Mouse (Mus musculus) layer of hippocampus, postnatal 25 days (tissue): Measurements from ENCODE around the gene Rrn3. TPM values are rescaled to one million over a fixed set of nuclear protein-coding genes. Genes with fewer than 3 reads are reported as not detected.
"Not testable (repeated sequence)": the region's sequence is repeated elsewhere in the genome, so short reads cannot be mapped to it uniquely, and the experiment has no call there.

Experiments used
- DNase-seq, 2 experiments: peaks; one replicate each; pipeline ENCODE4 v3.0.0; 2022; ENCODE audit warnings: mixed read lengths in 2 of 2, low spot score in 1 of 2; ENCODE audit errors: extremely low spot score in 1 of 2
- total RNA-seq, 2 experiments: library from RNA; stranded (reverse); gene quantifications; 2 replicates each; pipeline ENCODE4 v1.2.3; 2021

The Rrn3 gene
- total RNA-seq: 10 to 100 TPM; 47.0 to 49.1 TPM

DNA sequence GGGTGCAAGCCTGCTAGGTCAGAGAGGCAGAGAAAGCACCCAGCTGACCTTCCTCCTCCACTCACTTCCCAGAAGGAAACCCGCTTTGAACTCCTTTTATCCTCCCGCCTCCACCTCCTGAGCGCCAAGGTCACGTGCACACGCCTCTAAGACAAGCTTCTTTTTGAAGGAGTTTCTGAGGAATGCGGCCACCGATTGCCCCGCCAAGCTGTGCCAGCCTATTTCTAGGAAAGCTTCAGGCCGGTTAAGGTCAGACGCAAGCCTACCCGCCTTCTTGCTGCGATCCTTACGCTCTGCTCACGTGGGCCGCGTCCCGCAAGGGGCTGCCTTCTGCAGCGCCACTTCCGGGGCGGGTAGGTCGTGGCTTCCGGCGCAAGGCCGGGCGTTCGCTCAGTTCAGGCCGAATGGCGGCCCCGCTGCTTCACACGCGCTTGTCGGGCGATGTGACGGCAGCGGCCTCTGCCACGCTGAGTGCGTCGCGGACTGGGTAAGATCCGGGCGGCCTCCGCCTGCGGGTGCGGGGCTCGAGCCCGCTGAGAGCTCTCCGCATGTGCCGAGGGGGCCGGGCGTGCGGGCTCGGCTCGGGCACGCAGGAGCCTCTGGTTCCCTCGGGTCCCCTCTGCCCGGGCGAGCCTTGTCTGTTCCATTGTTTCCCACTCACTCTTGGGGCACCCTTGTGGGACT lies at the start of gene Rrn3:
TSS of gene Rrn3 (plus strand) at position 356 of the 684 bp plus-strand sequence.
- peak; percentile 80 to 86 for DNase-seq

DNA sequence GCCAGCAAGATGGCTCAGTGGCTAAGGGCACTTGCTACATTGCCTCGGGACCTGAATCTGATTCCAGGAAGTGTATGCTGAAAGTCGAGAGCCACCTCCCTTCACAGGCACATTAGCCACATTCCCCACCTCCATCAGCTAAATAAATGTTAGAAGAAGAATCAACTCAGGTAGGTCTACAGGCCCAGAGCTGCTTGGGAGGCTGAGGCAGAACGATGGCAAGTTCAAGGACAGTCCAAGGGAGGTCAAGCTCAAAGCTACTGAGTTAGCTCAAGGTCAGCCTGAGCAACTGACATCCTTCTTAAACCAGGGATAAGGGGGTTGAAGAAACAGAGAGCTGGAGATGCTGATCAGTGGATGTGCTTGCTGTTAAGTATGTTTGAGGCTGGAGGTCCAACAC lies 47.7 kb upstream of the Rrn3 start:
- no peak for DNase-seq

DNA sequence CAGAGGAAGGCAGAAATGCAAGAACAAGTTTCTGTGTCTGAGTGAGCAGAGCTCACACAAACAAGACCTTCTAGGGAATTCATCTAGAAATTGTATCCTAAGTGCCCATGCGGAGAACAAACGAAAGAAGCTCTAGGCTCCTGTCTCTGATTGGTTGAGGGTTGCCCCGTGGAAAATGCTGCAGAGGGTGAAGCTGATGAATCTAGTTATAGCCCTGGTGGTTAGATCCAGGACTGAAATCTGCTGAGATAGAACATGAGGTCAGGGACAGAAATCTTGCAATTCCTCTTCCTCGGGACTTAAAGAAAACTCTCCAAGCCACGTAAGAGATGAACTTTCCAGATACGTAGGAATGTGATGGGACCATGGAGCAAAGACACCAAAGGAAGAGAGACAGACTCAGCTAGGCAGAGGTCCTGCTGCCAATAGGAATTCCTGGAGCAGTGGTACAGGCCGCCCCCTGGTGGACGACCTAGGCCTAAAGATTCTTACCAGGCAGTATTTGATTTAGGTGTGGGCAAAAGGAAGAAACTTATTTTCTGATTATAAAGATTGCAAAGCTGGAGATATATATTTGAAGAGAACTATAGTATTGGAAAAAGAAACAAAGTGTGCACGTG lies 46.9 kb upstream of the Rrn3 start:
- peak; percentile 69 to 92 for DNase-seq

DNA sequence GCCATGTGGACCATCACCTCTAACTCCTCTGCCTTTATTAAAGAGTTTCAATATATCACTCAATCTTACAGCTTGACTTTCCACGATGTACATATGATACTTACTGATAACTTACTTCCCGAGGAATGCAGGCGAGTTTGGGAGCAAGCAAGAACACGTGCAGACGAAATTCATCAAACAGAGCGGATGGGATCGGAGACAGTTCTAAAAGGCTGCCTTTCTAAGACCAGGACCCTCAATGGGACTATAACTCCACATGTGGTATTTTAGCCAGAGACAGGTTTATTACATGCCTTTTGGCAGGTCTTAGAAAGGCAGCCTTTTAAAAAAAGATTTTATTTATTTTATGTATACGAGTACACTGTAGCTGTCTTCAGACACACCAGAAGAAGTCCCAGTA lies 44.5 kb upstream of the Rrn3 start:
- no peak for DNase-seq

DNA sequence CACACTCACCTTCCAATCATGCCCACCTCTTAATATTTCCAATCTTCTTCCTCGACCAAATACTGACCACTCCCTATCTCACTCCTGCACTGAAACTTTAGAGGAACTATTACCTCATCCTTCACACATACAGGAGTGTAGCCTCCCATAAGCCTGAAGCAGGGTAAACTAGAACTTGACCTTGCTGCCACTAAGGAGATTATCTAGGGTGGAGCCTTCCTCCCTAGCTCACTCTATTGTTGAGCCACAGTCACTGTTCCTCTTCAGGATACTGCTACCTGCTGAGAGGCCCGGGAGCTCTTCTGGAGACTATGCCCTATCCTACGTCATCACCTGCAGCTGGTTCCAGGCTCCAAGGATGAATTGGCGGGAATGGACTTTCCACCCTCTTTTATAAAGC lies 41.5 kb upstream of the Rrn3 start:
- not testable (repeated sequence) for DNase-seq

DNA sequence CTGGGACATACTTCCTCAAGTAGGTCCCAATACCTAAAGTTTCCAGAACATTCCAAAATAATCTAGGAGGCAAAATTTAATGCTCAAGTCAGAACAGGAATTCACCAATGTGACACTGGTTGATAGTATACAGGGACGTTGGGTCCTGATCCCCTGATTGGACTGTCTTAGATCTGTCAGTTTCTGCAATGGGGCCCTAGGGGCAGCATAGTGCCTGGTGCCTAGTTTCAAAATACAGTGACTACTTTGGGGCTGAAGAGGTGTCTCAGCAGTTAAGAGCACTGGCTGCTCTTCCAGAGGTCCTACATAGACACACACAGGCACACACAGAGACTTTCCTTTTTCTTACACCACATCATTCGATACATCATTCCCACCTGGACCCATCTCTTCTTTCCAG lies 39.7 kb upstream of the Rrn3 start:
- no peak for DNase-seq

DNA sequence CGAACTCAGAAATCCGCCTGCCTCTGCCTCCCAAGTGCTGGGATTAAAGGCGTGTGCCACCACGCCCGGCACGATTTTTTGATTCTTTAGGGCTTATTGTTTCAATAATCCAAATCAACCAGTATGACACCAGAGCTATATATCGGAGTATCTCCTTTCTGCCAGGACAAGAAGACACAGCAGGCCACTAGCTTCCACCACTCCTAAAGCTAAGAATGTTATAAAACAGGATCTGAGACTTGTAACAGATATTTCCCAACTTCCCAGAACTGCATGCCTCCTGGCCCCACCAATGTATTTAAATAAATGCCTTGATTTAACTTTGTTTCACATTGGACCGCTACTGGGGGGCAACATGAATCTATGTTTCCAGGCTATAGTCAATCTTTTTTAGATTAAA lies 32.8 kb upstream of the Rrn3 start:
- DNase-seq: no peak

DNA sequence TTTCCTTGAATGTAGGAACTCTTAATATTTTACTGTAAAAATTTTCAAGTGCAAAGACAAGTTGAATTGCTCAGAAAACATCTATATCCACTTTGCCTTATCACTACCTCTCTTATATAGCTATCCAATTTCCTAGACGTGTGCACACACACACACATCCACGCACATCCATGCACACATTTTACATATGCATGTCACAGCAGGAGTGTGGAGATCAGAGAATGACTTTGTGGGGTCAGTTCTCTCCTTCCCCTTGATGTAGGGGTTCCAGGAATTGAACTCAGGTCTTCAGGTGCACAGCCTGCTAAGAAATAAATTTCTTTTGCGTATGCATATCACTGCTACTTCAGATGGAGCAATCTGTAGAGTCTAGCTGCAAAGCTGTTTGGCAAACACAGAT lies 32.4 kb upstream of the Rrn3 start:
- no peak for DNase-seq

DNA sequence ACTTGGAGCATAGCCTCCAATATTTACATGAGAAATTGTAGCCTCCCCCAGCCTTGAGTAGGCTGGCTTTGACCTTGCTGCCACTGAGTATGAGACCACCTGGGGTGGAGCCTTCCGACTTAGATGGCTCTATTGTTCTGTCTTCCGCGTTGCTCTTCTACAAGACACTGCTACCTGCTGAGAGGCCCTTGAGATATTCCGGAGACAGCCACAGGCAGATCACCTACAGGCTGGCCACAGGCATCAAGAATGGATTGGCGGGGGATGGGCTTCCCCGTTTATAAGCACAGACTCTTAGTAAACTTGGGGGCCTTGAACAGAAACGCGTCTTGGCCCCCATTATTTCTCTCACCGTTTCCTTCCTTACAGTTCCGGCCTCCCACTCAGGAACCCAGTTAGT lies 31.7 kb upstream of the Rrn3 start:
- DNase-seq: not testable (repeated sequence)

DNA sequence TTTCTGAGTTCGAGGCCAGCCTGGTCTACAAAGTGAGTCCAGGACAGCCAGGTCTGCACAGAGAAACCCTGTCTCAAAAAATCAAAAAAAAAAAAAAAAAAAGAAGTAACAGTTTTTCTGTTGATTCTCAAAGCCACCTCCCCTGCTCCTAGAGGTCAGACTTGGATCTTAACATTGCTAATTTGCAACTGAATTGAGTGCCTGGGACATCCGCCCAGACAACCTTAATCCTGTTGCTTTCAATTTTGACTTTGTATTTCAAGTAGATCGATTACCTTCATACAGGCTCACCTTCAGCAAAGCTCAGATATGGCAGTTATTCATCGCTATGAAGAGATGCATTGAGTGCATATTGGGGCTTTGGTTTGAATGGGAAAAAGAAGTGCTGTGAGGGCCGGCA lies 31.2 kb upstream of the Rrn3 start:
- no peak for DNase-seq

DNA sequence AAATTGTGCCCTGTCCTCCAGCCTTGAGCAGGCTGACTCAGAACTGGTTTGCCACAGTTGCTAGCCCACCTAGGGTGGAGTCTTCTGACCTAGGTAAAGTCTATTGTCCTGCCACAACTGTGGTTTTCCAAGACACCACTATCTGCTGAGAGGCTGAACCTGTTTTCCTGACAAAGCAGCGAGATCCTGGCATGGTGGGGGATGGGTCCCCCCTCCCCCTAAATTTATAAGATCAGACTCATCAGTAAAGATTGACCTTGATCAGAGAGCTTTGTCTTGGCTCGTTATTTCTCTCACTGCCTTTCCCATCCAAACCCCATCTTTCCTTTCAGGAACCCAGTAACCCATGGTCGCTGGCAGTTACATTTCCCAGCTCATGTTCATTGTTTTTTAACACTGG lies 30.5 kb upstream of the Rrn3 start:
- no peak for DNase-seq

DNA sequence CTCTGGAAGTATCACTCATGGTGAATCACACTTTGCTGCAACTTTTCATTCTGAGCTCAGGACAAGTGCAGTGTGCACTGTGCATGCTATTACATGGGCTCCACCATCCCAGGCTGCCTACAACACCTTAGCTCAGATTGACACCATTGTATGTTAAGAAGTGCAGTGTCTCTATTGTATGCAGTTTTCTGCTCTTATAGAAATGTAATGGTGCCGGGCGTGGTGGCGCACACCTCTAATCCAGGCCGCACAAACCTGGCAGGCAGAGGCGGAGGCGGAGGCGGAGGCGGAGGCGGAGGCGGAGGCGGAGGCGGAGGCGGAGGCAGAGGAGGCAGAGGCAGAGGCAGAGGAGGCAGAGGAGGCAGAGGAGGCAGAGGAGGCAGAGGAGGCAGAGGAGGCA lies 29.9 kb upstream of the Rrn3 start:
- DNase-seq: no peak

DNA sequence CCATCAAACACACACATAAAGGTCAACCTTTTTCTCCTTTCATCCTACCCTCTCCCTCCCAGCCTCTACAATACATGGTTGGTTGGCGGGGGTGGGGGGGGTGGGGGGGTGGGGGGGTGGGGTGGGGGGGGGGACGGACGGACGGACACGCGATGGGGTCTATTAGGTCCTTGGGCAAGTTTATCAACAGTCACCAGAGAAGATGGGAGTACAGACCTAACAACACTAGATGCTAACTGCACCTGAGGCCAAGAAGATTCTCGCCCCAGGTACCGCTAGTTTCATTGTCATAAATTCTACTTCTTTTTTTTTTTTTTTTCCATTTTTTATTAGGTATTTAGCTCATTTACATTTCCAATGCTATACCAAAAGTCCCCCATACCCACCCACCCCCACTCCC lies 26.5 kb upstream of the Rrn3 start:
- no peak for DNase-seq

DNA sequence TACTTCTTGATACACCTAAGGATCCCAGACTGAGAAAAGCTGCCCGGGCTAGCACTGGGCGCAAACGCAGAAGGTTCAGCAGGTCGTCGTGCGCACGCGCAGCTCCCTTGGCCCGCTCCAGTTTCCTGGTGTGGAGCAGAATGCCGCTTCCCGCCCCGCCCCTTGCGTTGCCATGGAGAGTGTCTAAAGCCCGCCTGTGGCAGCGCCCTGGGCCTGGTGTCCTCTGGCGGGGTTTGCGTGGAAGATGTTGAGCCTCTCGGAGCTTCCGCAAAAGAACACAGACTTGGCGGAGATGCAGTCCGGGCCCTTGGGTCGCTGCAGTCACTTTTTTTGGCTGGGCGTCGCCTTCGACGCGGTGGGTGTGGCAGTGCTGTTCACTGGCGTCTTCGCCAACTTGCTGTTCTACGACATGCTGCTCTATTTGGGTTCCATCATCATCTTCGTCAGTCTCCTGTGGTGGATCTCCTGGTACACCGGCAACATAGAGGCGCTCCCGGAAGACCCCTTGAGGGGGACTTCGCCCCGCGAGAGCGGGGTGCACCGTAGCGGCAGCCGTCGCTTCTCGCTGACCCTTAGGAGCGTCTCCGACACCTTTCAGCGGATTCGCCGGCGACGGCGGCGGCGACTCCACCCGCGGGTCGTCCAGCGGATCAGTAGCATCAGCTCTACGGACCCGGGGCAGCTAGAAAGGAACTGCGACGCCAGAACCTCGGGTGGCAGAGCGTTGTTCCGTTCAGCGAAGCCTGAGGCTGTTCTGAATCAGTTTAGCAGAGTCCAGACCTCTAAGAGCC lies 25.9 kb upstream of the Rrn3 start:
- DNase-seq: peak; percentile 85 to 90

DNA sequence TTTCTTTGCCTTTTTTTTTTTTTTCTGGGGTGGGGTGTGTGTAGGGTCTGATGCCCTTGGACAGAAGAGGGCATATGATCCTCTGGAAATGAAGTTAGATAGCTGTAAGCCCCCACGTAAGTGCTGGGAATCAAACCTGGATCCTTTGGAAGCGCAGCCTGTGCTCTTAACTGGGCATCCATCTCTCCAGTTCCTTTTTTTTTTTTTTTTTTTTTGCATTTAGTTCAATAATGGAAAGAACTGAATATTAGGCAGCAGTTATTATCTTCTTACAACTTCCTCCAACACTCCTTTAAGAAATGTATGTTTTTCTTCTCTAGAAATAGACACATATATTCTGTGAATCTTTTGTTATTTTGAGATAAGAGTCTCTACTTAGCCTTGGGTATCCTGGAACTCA lies 22.7 kb upstream of the Rrn3 start:
- DNase-seq: no peak

DNA sequence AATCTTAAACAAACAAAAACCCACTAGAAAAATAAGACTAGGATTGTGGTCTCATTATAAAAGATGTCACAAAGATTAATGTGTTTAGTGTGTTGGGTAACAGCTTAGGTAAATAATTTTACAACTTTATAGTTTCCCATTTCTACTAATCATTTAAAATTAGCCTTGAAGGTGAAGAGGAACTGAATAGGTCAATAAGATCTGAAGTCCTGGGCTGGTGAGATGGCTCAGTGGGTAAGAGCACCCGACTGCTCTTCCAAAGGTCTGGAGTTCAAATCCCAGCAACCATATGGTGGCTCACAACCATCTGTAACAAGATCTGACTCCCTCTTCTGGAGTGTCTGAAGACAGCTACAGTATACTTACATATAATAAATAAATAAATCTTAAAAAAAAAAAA lies 17.7 kb upstream of the Rrn3 start:
- not testable (repeated sequence) for DNase-seq

DNA sequence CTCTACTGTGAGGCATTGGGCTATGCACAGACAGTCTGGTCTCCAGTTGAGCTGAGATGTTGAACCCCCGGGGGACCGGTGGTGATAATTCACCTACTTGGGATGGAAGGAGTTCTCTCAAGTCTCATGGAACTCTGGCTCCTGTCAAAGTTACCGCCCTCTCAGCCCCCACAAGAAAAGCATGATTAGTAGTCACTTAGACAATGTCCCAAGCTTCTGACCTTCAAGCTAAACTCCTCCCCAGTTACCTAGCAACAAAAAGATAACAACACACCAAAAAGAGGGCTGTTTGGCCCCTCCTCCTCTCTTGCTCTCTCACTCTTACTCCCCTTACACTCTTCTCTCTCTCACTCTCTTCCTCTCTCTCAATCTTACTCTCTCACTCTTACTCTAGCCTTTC lies 16.0 kb upstream of the Rrn3 start:
- no peak for DNase-seq

DNA sequence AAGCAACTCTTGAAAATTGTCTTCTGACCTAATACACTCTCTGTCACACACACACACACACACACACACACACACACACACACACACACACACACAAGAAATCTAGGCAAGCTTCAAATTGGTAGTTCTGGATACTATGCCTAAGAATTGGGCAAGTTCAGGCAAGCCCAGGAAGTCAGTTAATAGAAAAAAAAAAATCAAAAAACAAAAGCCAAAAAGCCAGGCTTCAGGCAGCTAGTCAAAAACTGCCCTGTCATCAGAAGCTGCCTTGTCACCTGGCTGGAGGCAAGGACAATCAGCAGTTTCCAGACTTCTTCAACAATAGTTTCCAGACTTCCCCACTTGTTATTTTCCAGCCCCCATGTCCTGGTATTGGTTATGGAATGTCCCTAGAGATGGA lies 14.1 kb upstream of the Rrn3 start:
- DNase-seq: no peak

DNA sequence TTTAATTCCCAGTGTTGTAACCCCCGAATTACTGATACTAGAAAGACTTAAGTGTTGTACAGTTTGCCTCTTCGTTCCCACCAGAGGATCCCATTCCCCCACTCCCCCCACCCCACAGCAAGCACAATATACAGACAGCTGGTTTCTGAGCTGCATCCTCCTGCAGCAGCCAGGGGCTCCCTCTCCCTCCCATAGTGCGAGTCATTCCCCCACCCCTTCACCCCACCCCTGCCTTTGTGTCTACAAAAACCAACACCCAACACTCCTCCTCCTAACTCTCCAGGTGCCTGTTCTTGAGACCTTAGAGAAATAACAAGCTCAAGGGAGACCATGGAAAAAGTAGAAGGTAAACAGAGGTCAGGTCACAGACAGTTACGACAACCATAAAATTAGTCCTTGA lies 8.9 kb upstream of the Rrn3 start:
- not testable (repeated sequence) for DNase-seq

DNA sequence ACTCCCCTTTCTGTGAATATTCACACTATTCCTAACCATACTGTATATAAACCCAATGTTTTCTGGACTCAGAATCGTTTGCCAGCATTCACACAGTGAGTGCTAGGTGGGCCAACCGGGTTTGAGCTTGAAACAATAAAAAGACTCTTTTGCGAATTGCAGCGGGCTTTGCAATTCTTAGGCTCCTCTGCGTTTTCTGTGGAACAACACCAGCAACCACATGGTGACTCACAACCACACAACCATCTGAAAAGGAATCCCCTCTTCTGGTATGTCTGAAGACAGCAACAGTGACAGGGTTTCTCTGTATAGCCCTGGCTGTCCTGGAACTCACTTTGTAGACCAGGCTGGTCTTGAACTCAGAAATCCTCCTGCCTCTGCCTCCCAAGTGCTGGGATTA lies 8.5 kb upstream of the Rrn3 start:
- not testable (repeated sequence) for DNase-seq

DNA sequence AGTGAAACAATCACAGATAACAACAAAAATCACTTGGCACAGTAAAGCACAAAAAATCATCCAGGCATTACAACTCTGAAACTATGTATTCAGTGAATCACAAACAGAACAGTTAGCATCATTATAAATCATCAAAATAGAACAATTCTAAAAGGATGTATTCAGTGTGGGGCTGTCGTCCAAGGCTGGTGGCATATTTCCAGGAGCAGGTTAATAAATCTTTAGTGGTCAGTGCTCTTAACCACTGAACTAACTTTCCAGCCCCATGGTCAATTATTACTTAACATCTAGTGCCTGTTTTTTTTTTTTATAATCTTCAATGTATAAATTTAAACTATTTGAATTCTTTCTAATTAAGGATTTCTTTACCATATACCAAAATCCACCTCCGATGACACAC lies 6.5 kb upstream of the Rrn3 start:
- DNase-seq: not testable (repeated sequence)

DNA sequence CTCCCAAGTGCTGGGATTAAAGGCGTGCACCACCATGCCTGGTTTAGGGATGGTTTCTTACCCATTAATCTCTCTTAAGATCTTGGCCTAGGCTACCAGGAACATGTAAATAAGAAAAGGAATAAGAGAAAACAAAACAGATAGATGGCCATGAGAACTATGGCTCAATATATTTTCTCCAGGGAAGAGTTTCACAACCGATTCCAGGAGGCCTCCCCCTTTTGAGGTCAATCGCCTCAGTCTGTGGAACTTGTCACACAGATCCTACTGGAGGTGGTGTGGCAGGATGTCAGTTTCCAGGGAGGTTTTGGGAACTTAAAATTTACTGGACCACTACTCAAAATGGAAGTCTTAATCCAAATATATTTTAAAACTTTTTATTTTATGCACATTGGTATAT lies 5.9 kb upstream of the Rrn3 start:
- DNase-seq: not testable (repeated sequence)
